Mouse (Mus musculus): Measurements from ENCODE around the gene Man1c1.

Man1c1 gene

DNA sequence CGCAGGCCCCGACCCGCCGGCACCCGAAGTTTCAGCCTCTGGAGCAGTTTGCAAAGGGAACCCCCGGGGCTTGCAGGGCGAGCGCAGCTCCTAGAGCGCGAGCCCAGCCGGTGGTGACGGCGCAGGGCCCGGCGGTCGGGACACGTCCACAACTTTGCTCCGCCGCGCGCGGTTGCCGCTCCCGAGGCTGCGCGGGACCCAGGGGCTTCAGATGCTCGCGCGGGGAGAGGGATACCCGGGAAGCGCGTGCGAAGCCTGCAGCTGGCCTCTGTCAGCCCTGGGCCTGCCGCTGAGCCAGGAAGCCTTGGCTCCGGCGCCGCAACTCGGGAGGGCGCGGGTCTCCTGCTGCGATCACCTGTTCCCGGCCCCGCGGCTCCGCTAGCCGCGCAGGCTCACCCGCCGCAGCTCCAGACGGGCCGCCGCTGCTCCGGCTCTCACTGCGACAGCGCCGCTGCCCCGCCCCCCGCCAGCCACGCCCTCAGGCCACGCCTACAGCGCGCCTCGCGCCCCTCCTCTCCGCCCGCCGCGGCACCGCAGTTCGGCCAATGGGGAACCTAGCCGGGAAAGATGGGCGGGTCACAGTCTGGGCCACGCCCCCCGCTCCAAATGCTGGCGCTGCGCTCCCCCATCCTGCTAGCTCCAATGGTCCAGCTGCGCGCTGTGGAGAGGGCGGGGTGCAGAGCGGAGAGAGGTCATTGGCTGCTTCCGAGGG is at the start of gene Man1c1:
TSS of gene Man1c1 (minus strand) at position 456 of the 712 bp plus-strand sequence.
- peak; percentile 97 to 98 for DNase-seq (ENCODE audit: low spot score in 2 of 2)

DNA sequence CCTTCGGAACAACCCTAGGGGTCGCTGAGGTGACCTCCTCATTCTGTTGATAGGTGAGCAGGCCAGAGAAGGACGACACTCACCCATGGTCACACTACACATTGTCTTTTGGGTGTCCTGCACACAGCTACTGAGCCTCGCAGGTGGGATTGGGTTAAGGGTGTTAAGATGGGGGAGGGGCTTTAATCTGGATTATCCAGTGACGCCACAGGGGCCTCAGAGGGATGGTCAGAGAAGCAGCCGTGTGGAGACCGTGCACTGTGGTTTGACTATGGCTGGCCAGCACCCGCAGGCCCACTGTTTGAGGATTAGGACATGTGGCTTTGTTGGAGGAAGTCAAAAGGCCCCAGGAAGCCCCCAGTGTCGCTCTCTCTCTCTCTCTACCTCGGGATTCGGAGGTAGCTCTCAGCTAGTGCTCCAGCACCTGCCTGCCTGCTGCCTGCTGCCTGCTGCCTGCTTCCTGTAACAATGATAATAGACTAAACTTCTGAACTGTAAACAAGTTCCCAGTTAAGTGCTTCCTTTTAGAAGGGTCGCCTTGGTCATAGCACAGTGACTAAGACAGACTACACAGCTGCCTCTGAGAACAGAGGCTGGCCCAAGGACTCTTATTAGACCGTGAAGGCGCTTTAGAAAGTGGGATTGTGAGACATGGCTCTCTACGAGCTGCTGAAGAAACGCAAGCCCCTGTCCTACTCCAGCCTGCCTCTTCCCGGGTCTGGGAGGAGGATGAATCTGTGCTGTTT is 49.6 kb upstream of the Man1c1 start:
- DNase-seq (ENCODE audit: low spot score in 2 of 2): no peak

DNA sequence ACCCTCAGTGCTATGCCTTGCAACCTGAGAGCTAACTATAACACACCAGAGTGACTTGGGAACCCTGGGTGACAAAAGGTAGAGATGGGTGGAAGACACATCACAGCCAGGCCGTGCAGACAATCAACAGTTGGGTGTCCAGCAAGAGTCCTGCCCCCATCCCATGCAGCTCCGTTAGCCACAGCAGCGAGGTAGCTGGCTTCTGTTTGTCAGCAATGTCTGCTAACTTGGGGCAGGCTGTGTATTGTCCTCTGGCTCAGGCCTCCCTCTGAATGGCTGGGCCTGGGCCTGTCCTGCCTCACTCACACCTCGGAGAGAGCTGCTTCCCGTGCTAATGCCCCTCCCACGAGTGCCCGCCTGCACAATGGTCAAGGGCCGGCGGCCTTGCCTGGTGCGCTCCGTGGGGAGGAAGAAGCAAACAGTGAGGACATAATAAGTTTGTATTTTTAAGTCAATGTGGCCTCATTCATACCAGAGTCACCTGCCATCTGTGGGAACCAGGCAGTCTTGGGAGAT is 48.9 kb upstream of the Man1c1 start:
- no peak for DNase-seq (ENCODE audit: low spot score in 2 of 2)

DNA sequence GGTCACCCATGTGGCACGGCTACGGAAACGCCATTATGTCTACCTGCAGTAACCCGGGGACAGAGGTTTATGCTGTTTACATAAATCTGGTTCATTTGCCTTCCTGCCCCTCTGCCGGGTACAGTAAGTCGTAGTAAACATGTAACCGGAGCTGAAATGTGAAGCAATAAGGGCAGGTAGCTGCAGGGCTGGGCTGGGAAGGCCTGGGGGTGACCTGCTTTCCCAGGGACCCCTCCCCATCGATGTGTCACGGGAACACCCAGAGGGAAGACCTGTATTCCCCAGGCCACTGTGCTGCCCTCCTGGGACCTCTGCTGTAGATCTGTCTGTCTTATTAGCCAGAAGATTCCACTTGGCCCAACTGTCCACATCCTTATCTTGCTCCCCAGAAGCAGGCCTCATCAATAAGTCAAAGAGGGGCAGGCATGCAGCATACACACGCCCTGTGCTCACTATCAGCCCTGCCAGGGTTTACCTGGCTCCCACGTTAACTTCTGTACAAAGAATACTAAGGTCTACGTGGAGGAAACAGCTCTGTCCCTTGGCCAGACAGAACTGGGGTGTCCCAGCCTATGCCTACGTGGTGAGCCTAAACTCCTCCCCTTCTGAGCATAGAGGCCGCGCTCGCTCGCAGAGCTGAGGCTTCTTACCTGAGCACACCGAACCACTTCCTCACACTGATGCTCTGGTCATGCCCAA is 47.7 kb upstream of the Man1c1 start:
- DNase-seq (ENCODE audit: low spot score in 2 of 2): no peak

DNA sequence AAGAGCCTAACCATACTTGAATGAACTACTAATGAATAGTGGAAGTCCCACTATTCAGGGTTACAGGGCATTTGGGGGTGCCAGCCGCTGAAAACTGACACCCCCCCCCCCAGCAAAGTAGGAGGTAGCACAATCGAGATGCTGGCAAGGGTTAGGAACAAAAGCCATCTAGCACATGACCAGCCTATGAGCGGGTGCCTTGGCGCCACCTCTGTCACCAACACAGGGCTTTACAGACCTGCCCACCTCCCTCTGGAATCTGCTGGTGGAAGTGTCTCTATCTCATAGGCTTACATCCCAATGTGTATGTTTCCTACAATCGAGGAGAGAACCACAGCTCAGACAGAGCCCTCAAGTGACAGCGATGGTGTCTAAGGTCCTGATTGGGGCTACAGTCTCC is 46.7 kb upstream of the Man1c1 start:
- no peak for DNase-seq (ENCODE audit: low spot score in 2 of 2)

DNA sequence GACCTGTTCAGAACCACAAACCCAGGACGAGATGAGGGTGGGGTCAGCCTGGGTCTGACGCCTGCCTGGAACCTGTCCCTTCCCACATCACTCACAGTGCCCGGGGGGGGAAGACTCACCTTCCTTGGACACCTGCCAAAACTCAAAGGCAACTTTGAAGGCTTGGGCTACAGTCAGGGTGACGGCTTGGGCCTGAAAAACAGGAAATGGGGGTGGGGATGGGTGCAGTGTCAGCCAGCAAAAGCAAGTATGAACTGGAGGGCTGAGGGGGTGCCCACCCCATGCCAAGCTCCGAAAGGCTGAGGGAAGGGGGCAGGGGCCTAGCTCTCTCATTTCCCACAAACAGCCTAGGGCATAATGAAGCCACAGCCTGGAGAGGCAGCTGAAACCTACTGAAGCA is 46.2 kb upstream of the Man1c1 start:
- no peak for DNase-seq (ENCODE audit: low spot score in 2 of 2)

DNA sequence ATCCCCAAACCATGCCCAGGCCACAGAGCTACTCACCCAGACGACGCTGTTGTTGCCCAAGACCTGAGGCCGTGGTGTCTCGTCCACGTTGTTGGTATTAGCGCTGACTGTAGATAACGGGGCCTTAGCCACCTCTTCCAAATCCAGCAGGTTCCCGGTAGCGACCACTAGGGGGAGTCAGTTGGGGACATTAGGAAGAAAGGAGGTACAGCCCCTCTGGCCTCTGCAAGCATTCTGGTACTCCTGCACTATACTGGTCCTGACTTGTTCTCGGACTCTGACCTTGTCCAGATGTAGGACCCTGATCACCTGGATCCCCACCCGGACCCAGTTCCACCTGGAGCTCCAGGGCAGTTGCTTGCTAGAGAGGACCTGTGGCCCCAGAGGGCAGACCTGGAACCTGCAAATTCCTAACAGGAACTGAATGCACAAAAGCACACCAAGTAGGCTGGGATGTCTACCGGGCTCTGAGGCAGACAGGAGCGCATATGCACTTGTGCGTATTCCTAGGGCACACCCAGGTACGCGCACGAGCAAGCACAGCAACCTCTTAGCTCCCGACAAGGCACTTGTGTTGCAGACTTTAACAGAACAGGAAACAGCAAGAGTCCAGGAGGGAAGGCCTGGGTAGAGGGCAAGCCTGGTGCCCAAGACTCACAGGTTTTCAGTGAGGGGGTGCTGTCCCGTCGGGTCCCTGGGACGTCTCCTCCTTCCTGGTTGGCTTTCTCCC is 45.4 kb upstream of the Man1c1 start:
- DNase-seq (ENCODE audit: low spot score in 2 of 2): no peak

DNA sequence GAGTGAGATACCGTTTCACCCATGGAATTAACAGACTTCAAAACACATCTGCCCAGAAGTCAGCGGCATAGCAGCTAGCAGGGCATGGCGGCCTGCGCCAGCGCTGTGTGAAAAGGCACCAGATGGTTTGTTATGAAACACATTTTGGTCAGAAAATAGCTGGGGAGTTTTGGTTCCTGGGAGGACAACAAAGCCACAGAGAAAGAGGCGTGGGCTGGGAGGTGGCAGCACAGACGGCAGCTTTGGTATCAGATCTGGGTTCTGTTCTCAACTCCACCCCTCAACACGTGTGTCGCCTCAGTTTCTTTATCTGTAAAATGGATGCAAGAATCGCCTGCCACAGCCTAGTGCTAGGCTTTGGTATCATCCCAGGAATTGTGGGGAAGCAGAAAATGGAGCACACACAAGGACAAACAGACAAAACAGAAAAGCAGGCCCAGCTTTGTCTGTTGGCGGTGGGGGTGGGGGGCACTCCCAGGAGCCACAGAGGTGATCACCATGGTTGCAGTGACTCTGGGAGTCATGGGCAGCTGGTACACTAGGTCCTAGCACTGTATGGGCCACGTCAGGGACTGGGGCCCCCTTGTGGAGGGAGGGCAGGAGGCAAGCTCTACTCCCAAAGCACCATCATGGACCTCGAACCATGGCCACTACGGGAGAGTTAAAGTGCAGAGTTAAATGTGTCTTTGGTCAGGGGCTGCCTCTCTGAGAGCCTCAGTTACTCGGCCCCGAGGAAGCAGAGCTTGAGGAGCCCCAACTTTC is 42.0 kb upstream of the Man1c1 start:
- DNase-seq (ENCODE audit: low spot score in 2 of 2): peak in 1 of 2 experiments; percentile 49

DNA sequence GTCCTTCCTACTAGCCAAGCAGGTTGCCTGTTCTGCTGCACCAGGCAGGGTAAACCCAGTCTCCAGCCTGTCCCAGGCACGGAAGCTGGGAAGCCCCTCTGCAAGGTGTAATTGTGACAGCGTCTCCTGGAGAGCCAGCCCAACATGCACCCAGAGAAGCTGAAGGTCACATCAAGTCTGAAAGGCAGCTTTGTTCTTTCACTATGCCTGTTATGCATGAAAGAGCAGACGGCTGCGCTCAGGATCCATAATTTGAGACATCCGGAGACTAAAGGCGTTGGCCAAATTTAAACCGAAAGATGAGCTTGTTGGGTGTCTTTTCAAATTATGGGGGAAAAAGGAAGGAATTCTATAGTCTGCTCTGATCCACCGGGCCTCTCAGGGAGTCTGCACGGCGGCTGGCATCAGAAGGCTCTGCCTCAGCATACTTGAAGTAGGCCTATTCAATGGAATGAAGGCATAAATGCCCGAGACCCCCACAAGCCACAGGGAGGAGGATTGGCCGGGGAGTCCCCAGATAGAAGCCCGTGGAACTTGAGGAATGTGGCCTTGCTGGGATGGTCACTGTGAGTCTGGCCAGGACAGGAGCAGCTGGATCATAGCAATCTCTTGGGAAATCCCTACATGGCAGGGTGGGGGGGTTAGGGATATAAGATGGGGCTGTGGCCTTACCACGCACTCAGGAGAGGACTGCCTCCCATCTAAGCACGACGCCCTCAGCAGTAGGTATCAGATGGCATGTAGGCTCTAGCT is 40.0 kb upstream of the Man1c1 start:
- no peak for DNase-seq (ENCODE audit: low spot score in 2 of 2)

DNA sequence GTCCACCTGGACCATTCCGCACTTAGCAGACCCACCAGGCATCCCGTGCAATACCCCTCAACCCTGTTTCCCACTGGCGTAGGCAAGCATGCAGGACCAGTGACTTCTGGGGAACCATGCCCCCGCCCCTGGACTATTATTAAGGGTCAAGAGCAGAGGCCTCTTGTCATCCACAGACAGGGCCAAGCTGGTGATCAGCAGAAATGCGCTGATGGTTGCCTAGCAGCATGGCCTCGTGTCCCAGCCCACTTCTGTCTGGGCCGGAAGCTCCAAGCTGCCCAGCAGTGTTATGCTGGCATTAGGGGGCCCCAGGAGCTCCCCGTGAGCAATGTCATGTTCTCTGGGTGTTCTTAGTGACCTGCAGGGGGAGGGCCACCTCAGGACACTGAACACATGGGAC is 37.9 kb upstream of the Man1c1 start:
- DNase-seq (ENCODE audit: low spot score in 2 of 2): no peak

DNA sequence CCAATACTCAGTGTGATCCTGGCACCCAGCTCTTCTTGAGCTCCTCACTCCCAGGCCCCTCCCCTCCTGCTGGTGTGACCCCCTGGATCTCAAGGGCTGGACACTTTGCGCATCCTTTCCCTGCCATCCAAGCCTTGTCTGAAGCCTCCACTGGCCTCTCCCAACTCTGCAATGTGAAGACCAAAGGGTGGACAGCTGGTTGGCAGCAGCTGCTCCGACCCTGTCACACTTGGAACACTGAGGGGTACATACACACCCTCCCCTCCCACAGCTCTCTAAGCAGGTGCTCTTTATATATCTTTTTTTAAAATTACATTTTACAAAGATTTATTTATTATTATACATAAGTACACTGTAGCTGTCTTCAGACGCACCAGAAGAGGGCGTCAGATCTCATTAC is 36.1 kb upstream of the Man1c1 start:
- no peak for DNase-seq (ENCODE audit: low spot score in 2 of 2)

DNA sequence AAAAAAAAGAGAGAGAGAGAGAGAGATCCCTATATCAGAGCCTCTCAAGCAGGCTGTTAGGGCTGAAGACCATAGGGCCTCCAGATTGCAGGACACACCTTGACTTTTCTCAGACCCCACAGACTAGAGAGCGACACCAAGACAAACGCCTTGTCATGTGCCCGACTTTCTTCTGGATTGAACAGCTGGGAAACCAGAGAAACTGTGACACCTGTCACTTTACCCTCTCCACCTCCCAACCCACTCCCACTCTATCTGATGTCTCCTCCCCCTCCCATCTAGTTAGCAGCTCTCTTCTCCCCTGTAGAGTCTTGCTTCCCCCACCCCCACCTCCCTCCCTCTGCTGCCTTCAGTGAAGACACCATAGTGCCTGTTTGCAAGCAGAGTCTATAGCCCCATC is 35.4 kb upstream of the Man1c1 start:
- DNase-seq (ENCODE audit: low spot score in 2 of 2): no peak

DNA sequence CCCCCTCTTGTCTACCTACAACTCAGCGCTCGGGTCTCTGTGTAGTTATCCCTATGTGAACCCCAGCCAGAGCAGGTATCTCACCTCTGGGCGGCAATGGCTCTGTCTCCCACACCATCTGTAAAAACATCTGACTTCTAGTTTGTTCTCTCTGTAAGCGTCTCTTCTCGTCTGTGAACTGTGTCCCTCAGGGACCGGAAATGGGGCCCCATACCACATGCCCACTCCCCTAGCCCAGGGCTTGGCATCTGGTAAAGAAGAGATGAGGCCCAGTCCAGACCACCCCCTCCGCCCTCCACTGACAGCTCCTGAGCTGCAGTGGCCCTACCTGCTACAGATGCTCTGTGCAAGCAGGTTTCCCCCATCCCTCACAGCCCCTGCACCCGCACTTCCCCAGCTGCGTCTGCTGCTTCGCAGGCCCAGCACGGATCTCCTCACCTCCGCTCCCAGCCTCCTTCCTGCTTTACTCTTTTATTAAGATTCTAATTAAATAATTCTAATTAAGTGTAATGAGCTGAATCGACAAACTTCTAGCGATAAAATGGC is 33.3 kb upstream of the Man1c1 start:
- DNase-seq (ENCODE audit: low spot score in 2 of 2): no peak

DNA sequence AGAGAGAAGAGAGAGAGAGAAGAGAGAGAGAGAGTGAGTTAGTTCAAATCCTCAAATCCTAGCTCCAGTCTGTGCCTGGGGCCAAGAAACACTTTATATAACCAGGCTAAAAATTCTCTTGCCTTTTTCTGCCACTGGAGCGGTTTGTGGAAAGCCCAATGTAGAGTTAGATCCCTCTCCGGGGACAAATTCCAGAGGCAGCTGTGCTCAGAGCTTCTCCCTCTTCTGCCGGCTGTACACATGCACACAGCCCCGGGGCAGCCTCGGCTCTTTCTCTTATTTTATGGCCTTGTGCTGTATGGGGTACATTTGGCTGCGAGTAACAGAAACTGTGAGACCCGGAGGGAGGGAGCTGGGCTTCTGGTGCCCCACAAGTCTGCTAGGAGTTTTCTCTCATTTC is 32.1 kb upstream of the Man1c1 start:
- DNase-seq (ENCODE audit: low spot score in 2 of 2): no peak

DNA sequence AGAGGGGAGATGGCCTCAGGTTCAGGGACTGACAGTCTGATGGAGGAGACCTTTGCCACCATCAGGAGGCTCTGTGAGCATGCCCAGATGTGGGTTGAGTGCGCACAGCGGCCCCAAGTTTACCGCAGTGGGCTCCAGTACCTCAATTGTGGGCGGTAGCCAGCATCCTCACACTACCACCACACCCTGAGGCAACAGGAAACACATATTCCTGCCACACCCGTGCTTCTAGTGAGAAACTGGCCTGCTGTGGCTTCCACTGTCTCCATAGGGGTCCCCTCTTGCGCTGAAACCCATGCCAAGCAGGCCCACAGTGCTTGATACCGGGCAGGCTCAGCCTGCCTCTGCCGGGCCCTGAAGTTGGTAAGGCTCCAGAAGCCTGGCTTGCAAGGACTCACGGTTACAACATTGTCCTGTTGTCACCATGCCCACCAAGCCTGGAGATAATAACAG is 30.6 kb upstream of the Man1c1 start:
- DNase-seq (ENCODE audit: low spot score in 2 of 2): no peak

DNA sequence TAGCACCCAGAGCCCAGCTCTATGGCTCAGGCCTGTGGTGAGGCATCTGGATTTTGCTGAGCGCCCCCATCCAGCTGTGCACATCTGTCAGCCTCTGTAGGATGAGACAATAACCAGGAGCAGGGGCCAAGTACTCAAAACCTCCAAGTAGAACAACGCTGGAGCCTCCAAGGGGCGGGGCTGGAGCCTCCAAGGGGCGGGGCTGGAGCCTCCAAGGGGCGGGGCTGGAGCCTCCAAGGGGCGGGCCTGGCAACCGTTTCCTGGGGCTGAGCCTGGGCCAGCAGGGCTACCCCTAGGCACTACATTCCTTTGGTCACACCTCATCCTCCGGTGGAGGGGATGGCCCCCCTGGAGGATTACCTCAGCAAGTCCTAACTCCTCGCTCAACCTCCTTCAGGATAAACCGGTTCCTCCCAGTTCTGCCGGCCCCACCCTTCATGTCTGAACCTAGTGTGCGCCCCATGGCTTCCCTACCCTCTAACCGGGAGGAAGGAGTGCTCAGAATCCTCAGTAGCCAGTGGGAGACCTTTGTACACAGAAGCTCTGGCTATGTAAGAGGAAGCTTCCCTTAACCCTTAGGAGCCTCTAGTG is 30.0 kb upstream of the Man1c1 start:
- no peak for DNase-seq (ENCODE audit: low spot score in 2 of 2)

DNA sequence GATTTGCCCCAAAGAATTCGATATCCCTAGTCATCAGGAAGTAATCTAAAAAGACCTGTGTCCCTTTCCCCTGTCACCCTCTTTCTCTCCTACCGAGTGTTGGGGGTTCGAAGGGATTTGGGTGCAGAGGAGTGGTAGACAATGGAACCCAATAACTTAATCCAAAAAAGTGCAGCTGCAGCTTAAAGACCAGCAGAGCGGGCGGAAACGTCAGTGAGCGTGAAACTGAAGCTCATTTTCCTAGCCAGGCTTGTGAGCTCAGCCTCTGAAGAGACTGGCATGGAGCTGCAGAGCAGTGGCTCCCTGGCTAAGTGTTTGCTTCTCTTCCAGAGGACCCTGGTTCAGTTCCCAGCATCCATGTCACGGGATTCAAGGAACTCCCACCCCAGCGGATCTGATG is 29.3 kb upstream of the Man1c1 start:
- no peak for DNase-seq (ENCODE audit: low spot score in 2 of 2)

DNA sequence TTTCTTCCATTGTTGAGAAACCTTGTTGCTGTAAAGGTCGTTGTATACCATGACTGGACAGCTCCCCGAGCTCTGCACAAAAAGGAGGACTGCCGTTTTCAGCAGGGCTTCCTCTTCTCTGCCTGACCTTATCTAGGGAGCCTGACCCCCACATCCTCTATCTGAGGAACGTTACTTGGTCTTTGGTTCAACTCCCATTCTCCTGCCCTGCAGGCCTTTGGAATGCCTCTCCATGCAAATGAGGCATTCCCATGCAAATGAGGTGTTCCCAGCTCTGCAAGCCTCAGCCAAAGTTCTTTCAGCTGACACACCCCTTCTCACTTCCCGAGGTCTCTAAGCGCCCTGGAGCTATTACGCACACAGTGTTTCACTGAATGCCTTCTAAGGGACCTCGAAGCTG is 26.0 kb upstream of the Man1c1 start:
- DNase-seq (ENCODE audit: low spot score in 2 of 2): no peak

DNA sequence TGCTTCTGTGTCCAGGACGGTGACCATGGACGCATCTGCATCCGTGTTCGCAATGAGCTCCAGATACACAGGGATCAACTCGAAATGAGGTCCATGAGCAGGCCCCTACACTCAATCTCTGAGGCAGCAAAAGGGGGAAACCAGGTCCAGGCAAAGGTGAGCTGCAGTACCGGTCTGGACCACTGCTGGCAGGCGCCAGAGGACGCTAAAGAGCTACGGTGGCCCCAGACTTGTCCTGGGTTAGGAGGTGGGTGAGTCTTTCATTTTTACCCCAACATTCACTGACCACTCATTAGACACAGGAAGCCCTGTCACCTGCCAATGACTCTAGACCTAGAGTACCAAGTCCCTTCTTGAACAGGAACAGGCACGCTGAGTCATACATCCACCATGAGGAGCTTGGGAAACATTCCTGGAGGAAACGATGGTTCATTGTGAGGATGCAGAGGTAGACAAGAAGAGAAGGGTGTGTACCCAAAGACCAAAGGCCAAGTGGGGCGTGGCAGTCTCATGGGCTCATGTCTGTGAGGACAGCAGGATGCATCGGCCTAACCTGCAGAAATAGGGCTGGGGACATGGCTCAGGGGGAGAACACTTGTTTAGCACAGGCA is 21.8 kb upstream of the Man1c1 start:
- no peak for DNase-seq (ENCODE audit: low spot score in 2 of 2)

Measured in frontal cortex, postnatal 14 days (tissue).